Mouse (Mus musculus): ENCODE measurements around the gene Piwil4. TPM values are rescaled to one million over a fixed set of nuclear protein-coding genes. Genes with fewer than 3 reads are reported as not detected.

The Piwil4 gene
- polyA plus RNA-seq, 1 experiment from 2014 or later = 0.19 TPM

DNA sequence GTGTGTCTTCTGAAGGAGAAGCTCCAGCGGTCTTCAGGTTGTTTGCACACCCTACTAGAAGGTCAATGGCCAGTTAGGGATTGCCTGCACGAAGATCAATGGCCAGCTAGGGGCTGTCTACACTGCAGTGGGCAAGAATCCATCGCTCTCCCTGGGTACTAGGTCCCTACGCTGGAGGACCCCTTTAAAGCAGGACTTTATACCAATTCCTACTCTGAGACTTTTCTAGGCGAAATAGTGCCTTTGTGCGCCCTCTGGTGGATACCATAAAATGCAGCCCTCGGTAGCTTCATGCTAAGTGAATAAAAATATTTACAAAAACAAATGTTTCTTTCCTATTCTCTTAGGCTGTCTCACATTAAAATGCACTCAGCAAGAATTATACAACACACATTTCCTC is 24.2 kb upstream of the Piwil4 start:
- WGBS = 26% methylated on average over 7 of the region's 7 CpGs
- Histone ChIP-seq H3K27me3 (replicated peaks; ENCODE audit: control insufficient read depth, insufficient read depth, low read length) (no peaks in the 10 kb centered on the region; the same call in 1 of the 2 replicates), H3K4me1 (replicated peaks; ENCODE audit: control insufficient read depth, insufficient read depth, low read length) (no peaks in the 10 kb centered on the region), H3K4me2 (no peak overlapping the region), H3K36me3 (ENCODE audit: control insufficient read depth, insufficient read depth, low read length) (no peaks in the 10 kb centered on the region), H3K4me3 (ENCODE audit: low read depth, low read length) (no peak overlapping the region), H3K27ac (ENCODE audit: low read depth, low read length) (no peak overlapping the region), H3K9me3 (ENCODE audit: control insufficient read depth, low read length) (no peaks in the 10 kb centered on the region), H3K9ac (ENCODE audit: low read depth, low read length) (no peak overlapping the region)
- ATAC-seq (replicated peaks; ENCODE audit: low FRiP score) = no peak
- no peak for DNase-seq (ENCODE audit: low spot score)

DNA sequence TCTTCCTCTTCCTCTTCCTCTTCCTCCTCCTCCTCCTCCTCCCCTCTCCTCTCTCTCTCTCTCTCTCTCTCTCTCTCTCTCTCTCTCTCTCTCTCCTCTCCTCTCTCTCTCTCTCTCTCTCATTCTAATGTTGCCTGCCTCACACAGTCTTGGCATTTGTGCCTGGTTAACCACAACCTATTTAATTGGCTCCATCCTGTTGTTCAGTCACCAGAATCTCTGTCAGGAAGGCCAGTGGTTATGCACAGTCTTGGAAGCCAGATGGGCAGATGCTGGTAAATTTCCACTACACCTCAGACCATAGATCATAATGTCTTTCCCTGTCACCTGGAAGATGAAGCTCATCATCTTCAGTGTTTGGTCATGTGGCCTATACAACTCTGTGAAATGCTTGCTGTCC is 18.7 kb upstream of the Piwil4 start:
- Histone ChIP-seq H3K27ac (ENCODE audit: low read depth, low read length) (no peak overlapping the region), H3K4me1 (replicated peaks; ENCODE audit: control insufficient read depth, insufficient read depth, low read length) (no peaks in the 10 kb centered on the region), H3K27me3 (replicated peaks; ENCODE audit: control insufficient read depth, insufficient read depth, low read length) (no peaks in the 10 kb centered on the region), H3K9me3 (ENCODE audit: control insufficient read depth, low read length) (no peaks in the 10 kb centered on the region), H3K9ac (ENCODE audit: low read depth, low read length) (no peak overlapping the region), H3K4me3 (ENCODE audit: low read depth, low read length) (no peak overlapping the region), H3K36me3 (ENCODE audit: control insufficient read depth, insufficient read depth, low read length) (no peaks in the 10 kb centered on the region), H3K4me2 (no peak overlapping the region)
- DNase-seq (ENCODE audit: low spot score) (no peak), ATAC-seq (replicated peaks; ENCODE audit: low FRiP score) (no peak)

DNA sequence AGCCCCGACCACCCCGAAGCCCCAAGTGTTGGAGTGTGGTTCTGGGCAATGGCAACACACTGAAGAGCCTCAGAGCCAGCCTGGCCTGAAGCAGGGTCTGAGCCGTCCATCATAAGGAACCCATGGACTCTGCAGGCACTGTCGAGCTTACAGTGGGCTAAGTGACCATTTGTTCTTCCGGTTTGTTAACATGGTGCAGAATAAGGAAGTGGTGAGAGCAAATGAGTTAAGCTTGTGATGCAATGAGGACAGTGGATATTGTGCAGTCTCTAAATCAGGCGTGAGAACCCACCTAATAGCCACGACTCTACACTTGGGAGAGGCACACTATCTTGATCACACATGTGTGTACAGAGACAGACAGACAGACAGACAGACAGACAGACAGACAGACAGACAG is 18.1 kb upstream of the Piwil4 start:
- ATAC-seq (replicated peaks; ENCODE audit: low FRiP score) (no peak), DNase-seq (ENCODE audit: low spot score) (no peak)
- H3K4me3 ChIP-seq (ENCODE audit: low read depth, low read length) = no peak overlapping the region
- H3K4me1 ChIP-seq (replicated peaks; ENCODE audit: control insufficient read depth, insufficient read depth, low read length) = no peaks in the 10 kb centered on the region
- H3K9me3 ChIP-seq (ENCODE audit: control insufficient read depth, low read length) = no peaks in the 10 kb centered on the region
- no peak overlapping the region for H3K9ac ChIP-seq (ENCODE audit: low read depth, low read length)
- no peak overlapping the region for H3K4me2 ChIP-seq
- no peak overlapping the region for H3K27ac ChIP-seq (ENCODE audit: low read depth, low read length)
- no peaks in the 10 kb centered on the region for H3K36me3 ChIP-seq (ENCODE audit: control insufficient read depth, insufficient read depth, low read length)
- H3K27me3 ChIP-seq (replicated peaks; ENCODE audit: control insufficient read depth, insufficient read depth, low read length) = no peaks in the 10 kb centered on the region
- WGBS = 47% methylated on average over 7 of the region's 7 CpGs

DNA sequence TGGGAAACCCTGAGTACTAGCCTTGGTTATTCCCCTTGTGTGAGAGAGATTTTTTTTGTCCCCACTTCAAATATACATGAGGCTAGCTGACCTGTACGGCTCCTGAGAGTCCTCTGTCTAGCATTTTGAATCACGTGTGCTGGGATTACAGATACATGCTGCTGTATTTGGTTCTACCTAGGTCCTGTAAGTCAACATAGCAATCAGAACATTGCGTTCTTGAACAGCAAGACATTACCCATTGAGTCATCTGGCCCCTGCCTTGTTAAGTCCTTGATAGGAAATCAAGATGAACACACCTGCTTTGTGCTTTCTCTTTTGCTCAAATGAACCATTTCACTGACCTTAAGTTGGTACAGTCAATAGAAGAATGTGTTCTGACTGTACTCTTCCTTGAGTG is 13.9 kb upstream of the Piwil4 start:
- DNase-seq (ENCODE audit: low spot score) = no peak
- H3K27ac ChIP-seq (ENCODE audit: low read depth, low read length) = no peak overlapping the region
- peaks cover 6% of the 10 kb centered on the region; the same call in 1 of the 2 replicates for H3K4me1 ChIP-seq (replicated peaks; ENCODE audit: control insufficient read depth, insufficient read depth, low read length)
- ATAC-seq (replicated peaks; ENCODE audit: low FRiP score) = no peak
- no peaks in the 10 kb centered on the region for H3K36me3 ChIP-seq (ENCODE audit: control insufficient read depth, insufficient read depth, low read length)
- no peak overlapping the region for H3K4me2 ChIP-seq
- peaks cover 17% of the 10 kb centered on the region for H3K27me3 ChIP-seq (replicated peaks; ENCODE audit: control insufficient read depth, insufficient read depth, low read length)
- no peak overlapping the region for H3K4me3 ChIP-seq (ENCODE audit: low read depth, low read length)
- WGBS = 78% methylated on average over 3 of the region's 3 CpGs
- H3K9ac ChIP-seq (ENCODE audit: low read depth, low read length) = no peak overlapping the region
- no peaks in the 10 kb centered on the region for H3K9me3 ChIP-seq (ENCODE audit: control insufficient read depth, low read length)

DNA sequence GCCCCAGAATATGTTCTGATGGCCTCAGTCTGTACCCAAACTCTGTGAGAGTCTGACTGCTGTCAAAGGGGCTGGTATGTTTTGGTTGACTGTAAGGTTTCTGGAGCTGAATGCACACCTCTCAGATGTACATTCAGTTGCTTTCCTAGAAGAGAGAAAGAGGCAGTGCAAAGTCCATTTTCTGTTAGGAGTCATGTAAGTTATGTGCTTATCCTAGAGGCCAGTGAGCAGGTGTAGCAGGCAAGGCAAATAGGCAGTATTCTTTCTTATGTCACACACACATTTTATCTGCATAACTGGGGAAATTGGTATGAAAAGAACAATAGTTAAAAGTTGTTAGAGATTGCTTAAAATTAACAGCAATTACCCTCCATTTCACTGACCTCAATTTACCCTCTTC is 13.4 kb upstream of the Piwil4 start:
- H3K9me3 ChIP-seq (ENCODE audit: control insufficient read depth, low read length) = no peaks in the 10 kb centered on the region
- no peaks in the 10 kb centered on the region for H3K36me3 ChIP-seq (ENCODE audit: control insufficient read depth, insufficient read depth, low read length)
- ATAC-seq (replicated peaks; ENCODE audit: low FRiP score) (no peak), DNase-seq (ENCODE audit: low spot score) (no peak)
- H3K4me3 ChIP-seq (ENCODE audit: low read depth, low read length) = no peak overlapping the region
- no peak overlapping the region for H3K4me2 ChIP-seq
- no peak overlapping the region for H3K27ac ChIP-seq (ENCODE audit: low read depth, low read length)
- peaks cover 6% of the 10 kb centered on the region; the same call in 1 of the 2 replicates for H3K4me1 ChIP-seq (replicated peaks; ENCODE audit: control insufficient read depth, insufficient read depth, low read length)
- H3K9ac ChIP-seq (ENCODE audit: low read depth, low read length) = no peak overlapping the region
- peaks cover 17% of the 10 kb centered on the region for H3K27me3 ChIP-seq (replicated peaks; ENCODE audit: control insufficient read depth, insufficient read depth, low read length)

DNA sequence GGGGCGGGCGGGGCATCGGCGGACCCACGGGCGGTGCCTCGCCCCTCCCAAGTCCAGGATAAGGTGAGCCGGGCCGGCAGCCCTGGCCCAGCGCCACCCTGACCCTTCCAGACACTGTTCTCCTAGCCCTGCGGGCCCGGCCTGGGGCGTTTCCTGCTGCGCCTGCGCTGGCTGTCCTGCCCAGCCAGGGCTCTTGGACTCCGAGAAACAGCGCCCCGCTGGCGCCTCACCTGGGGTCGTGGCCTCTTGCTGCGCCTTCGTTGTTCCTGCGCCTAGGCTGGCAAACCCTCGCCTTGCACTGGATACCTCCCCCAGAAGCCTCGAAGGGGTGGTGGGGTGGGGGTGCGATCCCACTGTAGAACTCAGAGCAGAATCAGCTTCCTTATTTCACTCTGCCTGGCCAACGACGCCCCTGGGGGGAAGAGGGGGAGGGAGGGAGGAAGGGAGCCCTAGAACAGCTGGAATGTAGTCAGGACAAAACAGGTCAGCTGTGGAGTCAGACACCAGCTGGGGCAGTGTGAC is 11.5 kb upstream of the Piwil4 start, which contains the start of gene Fut4:
TSS of gene Fut4 (minus strand) at position 393 of the 522 bp plus-strand sequence.
- H3K27me3 ChIP-seq (replicated peaks; ENCODE audit: control insufficient read depth, insufficient read depth, low read length) = peaks cover 17% of the 10 kb centered on the region
- no peaks in the 10 kb centered on the region for H3K36me3 ChIP-seq (ENCODE audit: control insufficient read depth, insufficient read depth, low read length)
- H3K9ac ChIP-seq (ENCODE audit: low read depth, low read length) = peak within 1 kb of the TSS; percentile 55
- H3K4me1 ChIP-seq (replicated peaks; ENCODE audit: control insufficient read depth, insufficient read depth, low read length) = peaks cover 6% of the 10 kb centered on the region; the same call in 1 of the 2 replicates
- H3K4me3 ChIP-seq (ENCODE audit: low read depth, low read length) = peak within 1 kb of the TSS; percentile 55
- peak; percentile 74 for ATAC-seq (replicated peaks; ENCODE audit: low FRiP score)
- H3K9me3 ChIP-seq (ENCODE audit: control insufficient read depth, low read length) = no peaks in the 10 kb centered on the region
- peak within 1 kb of the TSS; percentile 92 for H3K4me2 ChIP-seq
- H3K27ac ChIP-seq (ENCODE audit: low read depth, low read length) = no peak within 1 kb of the TSS
- 0% methylated on average over 26 of the region's 28 CpGs for WGBS
- no peak for DNase-seq (ENCODE audit: low spot score)

DNA sequence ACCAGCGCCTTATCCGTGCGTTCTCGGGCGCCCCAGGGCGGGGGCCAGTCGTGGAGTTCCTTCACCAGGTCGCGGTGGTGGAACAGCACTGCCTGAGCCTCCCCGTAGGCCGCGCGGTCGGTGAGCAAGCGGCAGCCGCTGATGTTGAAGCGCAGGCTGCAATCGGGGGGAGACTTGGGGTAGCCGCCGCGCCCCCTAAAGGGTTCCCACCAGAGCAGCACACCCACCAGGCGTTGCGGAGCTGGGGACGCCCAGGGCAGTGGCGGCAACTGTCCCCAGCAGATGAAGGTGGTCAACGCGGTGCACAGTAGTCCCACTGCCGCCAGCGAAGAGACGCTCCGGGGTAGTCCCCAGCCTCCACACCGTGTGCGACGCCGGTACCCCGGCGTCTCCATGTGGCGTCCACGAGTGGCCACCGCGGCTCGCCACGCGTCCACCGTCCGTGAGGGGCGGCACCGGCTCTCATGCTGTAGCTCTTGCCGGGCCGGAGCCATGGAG is 11.0 kb upstream of the Piwil4 start:
- ATAC-seq (replicated peaks; ENCODE audit: low FRiP score) (peak; percentile 48), DNase-seq (ENCODE audit: low spot score) (peak; percentile 66)
- Histone ChIP-seq H3K36me3 (ENCODE audit: control insufficient read depth, insufficient read depth, low read length) (no peaks in the 10 kb centered on the region), H3K9me3 (ENCODE audit: control insufficient read depth, low read length) (no peaks in the 10 kb centered on the region), H3K4me1 (replicated peaks; ENCODE audit: control insufficient read depth, insufficient read depth, low read length) (peaks cover 6% of the 10 kb centered on the region; the same call in 1 of the 2 replicates), H3K9ac (ENCODE audit: low read depth, low read length) (peak overlapping the region; percentile 55), H3K4me3 (ENCODE audit: low read depth, low read length) (peak overlapping the region; percentile 55), H3K4me2 (peak overlapping the region; percentile 92), H3K27ac (ENCODE audit: low read depth, low read length) (no peak overlapping the region), H3K27me3 (replicated peaks; ENCODE audit: control insufficient read depth, insufficient read depth, low read length) (peaks cover 17% of the 10 kb centered on the region)
- 2% methylated on average over 50 of the region's 50 CpGs for WGBS

DNA sequence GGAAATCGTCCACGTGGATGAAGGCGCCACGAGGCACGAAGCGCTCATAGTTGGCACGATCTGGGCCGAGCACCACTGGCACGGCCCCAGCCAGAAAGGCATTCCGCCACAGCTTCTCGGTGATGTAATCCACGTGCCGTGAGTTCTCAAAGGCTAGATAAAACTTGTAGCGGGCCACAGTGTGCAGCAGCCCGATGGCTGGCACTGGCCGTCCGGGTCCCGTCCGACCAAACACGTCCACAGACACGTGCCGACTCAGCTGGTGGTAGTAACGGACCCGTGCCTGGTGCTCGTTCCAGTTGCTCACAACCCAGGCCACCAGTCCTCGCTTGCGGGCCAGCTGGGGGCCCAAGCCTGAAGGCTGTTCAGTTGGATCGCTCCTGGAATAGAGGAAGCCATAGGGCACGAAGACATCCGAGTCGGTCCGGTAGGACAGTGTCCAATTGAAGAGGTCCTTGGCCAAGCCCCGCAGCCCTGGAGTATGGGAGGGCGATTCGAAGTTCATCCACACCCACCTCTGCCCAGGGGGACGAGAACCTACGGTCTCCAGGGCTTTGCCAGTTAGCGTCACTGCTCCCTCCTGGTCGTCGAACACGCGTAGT is 10.5 kb upstream of the Piwil4 start:
- Histone ChIP-seq H3K9me3 (ENCODE audit: control insufficient read depth, low read length) (no peaks in the 10 kb centered on the region), H3K4me1 (replicated peaks; ENCODE audit: control insufficient read depth, insufficient read depth, low read length) (peaks cover 6% of the 10 kb centered on the region; the same call in 1 of the 2 replicates), H3K9ac (ENCODE audit: low read depth, low read length) (peak overlapping the region; percentile 55), H3K27ac (ENCODE audit: low read depth, low read length) (no peak overlapping the region), H3K4me3 (ENCODE audit: low read depth, low read length) (peak overlapping the region; percentile 55), H3K4me2 (peak overlapping the region; percentile 92), H3K27me3 (replicated peaks; ENCODE audit: control insufficient read depth, insufficient read depth, low read length) (peaks cover 17% of the 10 kb centered on the region), H3K36me3 (ENCODE audit: control insufficient read depth, insufficient read depth, low read length) (no peaks in the 10 kb centered on the region)
- DNase-seq (ENCODE audit: low spot score) (no peak), ATAC-seq (replicated peaks; ENCODE audit: low FRiP score) (peak; percentile 21; the same call in 1 of the 2 replicates)
- 53% methylated on average over 42 of the region's 42 CpGs for WGBS

All from liver, embryonic 11.5 days (tissue).